Mouse (Mus musculus) liver, embryonic 12.5 days (tissue): ENCODE measurements around the gene Polr2e. TPM values are rescaled to one million over a fixed set of nuclear protein-coding genes. Genes with fewer than 3 reads are reported as not detected.

Experiments used
- ATAC-seq: fragments of 200-750 bp; cut with Nextera tagmentation; 2 replicates; pipeline ENCODE4 v1.8.0; 2017; ENCODE audit warnings: moderate number of reproducible peaks, mild to moderate bottlenecking, moderate library complexity
- H3K27ac ChIP-seq: fragments of 300-500 bp; sonication (generic); 2 replicates; pipeline ENCODE4 v1.5.1; 2016; ENCODE audit warnings: mild to moderate bottlenecking
- H3K27me3 ChIP-seq: fragments of 300-500 bp; sonication (generic); replicated peaks from 2 replicates; pipeline ENCODE4 v1.6.1; 2016; ENCODE audit warnings: mild to moderate bottlenecking, moderate library complexity
- H3K36me3 ChIP-seq: fragments of 300-500 bp; sonication (generic); 2 replicates; pipeline ENCODE4 v1.6.1; 2016; ENCODE audit warnings: mild to moderate bottlenecking, moderate library complexity
- H3K4me1 ChIP-seq: fragments of 300-500 bp; sonication (generic); 2 replicates; pipeline ENCODE4 v1.6.1; 2016
- H3K4me2 ChIP-seq: fragments of 300-500 bp; sonication (generic); 2 replicates; pipeline ENCODE4 v1.6.1; 2016; ENCODE audit warnings: mild to moderate bottlenecking, moderate library complexity
- H3K4me3 ChIP-seq: fragments of 300-500 bp; sonication (generic); 2 replicates; pipeline ENCODE4 v1.5.1; 2016; ENCODE audit warnings: mild to moderate bottlenecking, moderate library complexity
- H3K9ac ChIP-seq: fragments of 300-500 bp; sonication (generic); 2 replicates; pipeline ENCODE4 v1.6.1; 2016; ENCODE audit warnings: mild to moderate bottlenecking, moderate library complexity
- H3K9me3 ChIP-seq: fragments of 300-500 bp; sonication (generic); replicated peaks from 2 replicates; pipeline ENCODE4 v1.6.1; 2016; ENCODE audit warnings: mild to moderate bottlenecking, moderate library complexity
- WGBS: fragments of 180-500 bp; shearing (Covaris S2); methylation state at CpG from one replicate; pipeline ENCODE4 v1.1.7; 2016; ENCODE audit not compliant: insufficient replicate concordance; 5-methylcytosine and 5-hydroxymethylcytosine counted together
- polyA plus RNA-seq: library from polyadenylated mRNA; unstranded; fragments of >200 nt; fragmentation: Nextera tagmentation; extraction: Ambion mirVana; gene quantifications from 2 replicates; pipeline ENCODE4 v1.2.1, GENCODE M21; 2016

The Polr2e gene
- polyA plus RNA-seq, 1 experiment from 2014 or later, result 147 TPM

- Histone ChIP-seq H3K4me1 (peaks cover 79% of the 10 kb centered on the region), H3K36me3 (peaks cover 55% of the 10 kb centered on the region), H3K9ac (peak overlapping the region; percentile 55), H3K4me2 (peak overlapping the region; percentile 61), H3K9me3 (no peaks in the 10 kb centered on the region), H3K27me3 (no peaks in the 10 kb centered on the region), H3K27ac (peak overlapping the region; percentile 59), H3K4me3 (peak overlapping the region; percentile 30)
- WGBS, result 15% methylated on average over 28 of the region's 28 CpGs
- ATAC-seq, result 0 out of 2 replicates have a peak, but pooled peaks have one; percentile 20
These were observed 35.4 kb upstream of the Polr2e start for GRCm38 (mm10) chr10:80074813-80075601.

- ATAC-seq, result no peak
- WGBS, result 84% methylated on average over 20 of the region's 20 CpGs
- H3K4me3 ChIP-seq, result no peak overlapping the region
- peaks cover 55% of the 10 kb centered on the region for H3K36me3 ChIP-seq
- H3K4me2 ChIP-seq, result no peak overlapping the region
- no peaks in the 10 kb centered on the region for H3K9me3 ChIP-seq
- H3K27me3 ChIP-seq, result no peaks in the 10 kb centered on the region
- peaks cover 71% of the 10 kb centered on the region for H3K4me1 ChIP-seq
- no peak overlapping the region for H3K9ac ChIP-seq
- peak overlapping the region; percentile 90 for H3K27ac ChIP-seq
These were observed 33.3 kb upstream of the Polr2e start for GRCm38 (mm10) chr10:80072623-80073489.

GRCm38 (mm10) chr10:80071516-80071900 is 31.9 kb upstream of the Polr2e start:
- Histone ChIP-seq H3K27me3 (no peaks in the 10 kb centered on the region), H3K9me3 (no peaks in the 10 kb centered on the region), H3K36me3 (peaks cover 62% of the 10 kb centered on the region), H3K9ac (peak overlapping the region; percentile 58), H3K4me1 (peaks cover 71% of the 10 kb centered on the region), H3K4me2 (peak overlapping the region; percentile 49), H3K4me3 (peak overlapping the region; percentile 4; the same call in 1 of the 2 replicates), H3K27ac (peak overlapping the region; percentile 90)
- no peak; the same call in none of the 2 replicates for ATAC-seq
- WGBS, result 78% methylated on average over 3 of the region's 3 CpGs

- peak; percentile 96 for ATAC-seq
- H3K4me1 ChIP-seq, result peaks cover 67% of the 10 kb centered on the region
- 55% methylated on average over 9 of the region's 9 CpGs for WGBS
- H3K4me3 ChIP-seq, result peak overlapping the region; percentile 4; the same call in 1 of the 2 replicates
- H3K9me3 ChIP-seq, result no peaks in the 10 kb centered on the region
- H3K27ac ChIP-seq, result peak overlapping the region; percentile 90
- H3K27me3 ChIP-seq, result no peaks in the 10 kb centered on the region
- H3K36me3 ChIP-seq, result peaks cover 60% of the 10 kb centered on the region
- peak overlapping the region; percentile 49 for H3K4me2 ChIP-seq
- peak overlapping the region; percentile 58 for H3K9ac ChIP-seq
These were observed 31.4 kb upstream of the Polr2e start for GRCm38 (mm10) chr10:80070837-80071515.

GRCm38 (mm10) chr10:80069948-80070450 is 30.4 kb upstream of the Polr2e start:
- 0 out of 2 replicates have a peak overlapping the region, but pooled peaks have one; percentile 5 for H3K9ac ChIP-seq
- peaks cover 61% of the 10 kb centered on the region for H3K36me3 ChIP-seq
- H3K27ac ChIP-seq, result peak overlapping the region; percentile 90
- no peak overlapping the region for H3K4me2 ChIP-seq
- ATAC-seq, result no peak
- WGBS, result 86% methylated on average over 4 of the region's 4 CpGs
- H3K4me1 ChIP-seq, result peaks cover 62% of the 10 kb centered on the region
- no peaks in the 10 kb centered on the region for H3K27me3 ChIP-seq
- no peak overlapping the region for H3K4me3 ChIP-seq
- H3K9me3 ChIP-seq, result no peaks in the 10 kb centered on the region

- H3K27ac ChIP-seq, result peak overlapping the region; percentile 90
- H3K4me3 ChIP-seq, result no peak overlapping the region
- H3K36me3 ChIP-seq, result peaks cover 62% of the 10 kb centered on the region
- WGBS, result 92% methylated on average over 6 of the region's 7 CpGs
- no peaks in the 10 kb centered on the region for H3K9me3 ChIP-seq
- H3K4me1 ChIP-seq, result peaks cover 56% of the 10 kb centered on the region
- no peak overlapping the region for H3K4me2 ChIP-seq
- no peaks in the 10 kb centered on the region for H3K27me3 ChIP-seq
- H3K9ac ChIP-seq, result no peak overlapping the region
- no peak for ATAC-seq
These were observed 29.7 kb upstream of the Polr2e start for GRCm38 (mm10) chr10:80069251-80069650.

GRCm38 (mm10) chr10:80063877-80064650 is 24.5 kb upstream of the Polr2e start:
- no peak overlapping the region for H3K4me2 ChIP-seq
- no peak overlapping the region for H3K9ac ChIP-seq
- no peak overlapping the region for H3K27ac ChIP-seq
- 85% methylated on average over 23 of the region's 23 CpGs for WGBS
- no peak overlapping the region for H3K4me3 ChIP-seq
- H3K9me3 ChIP-seq, result no peaks in the 10 kb centered on the region
- peaks cover 91% of the 10 kb centered on the region for H3K36me3 ChIP-seq
- H3K4me1 ChIP-seq, result peaks cover 5% of the 10 kb centered on the region
- no peak for ATAC-seq
- no peaks in the 10 kb centered on the region for H3K27me3 ChIP-seq

- Histone ChIP-seq H3K27me3 (no peaks in the 10 kb centered on the region), H3K27ac (no peak overlapping the region), H3K36me3 (peaks cover 93% of the 10 kb centered on the region), H3K4me3 (no peak overlapping the region), H3K9ac (no peak overlapping the region), H3K4me2 (no peak overlapping the region), H3K4me1 (peaks cover 5% of the 10 kb centered on the region), H3K9me3 (no peaks in the 10 kb centered on the region)
- no peak for ATAC-seq
- 85% methylated on average over 5 of the region's 5 CpGs for WGBS
These were observed 23.5 kb upstream of the Polr2e start for GRCm38 (mm10) chr10:80063104-80063503.

GRCm38 (mm10) chr10:80057683-80058326 is 18.2 kb upstream of the Polr2e start:
- H3K9ac ChIP-seq, result no peak overlapping the region
- no peaks in the 10 kb centered on the region for H3K9me3 ChIP-seq
- no peaks in the 10 kb centered on the region for H3K27me3 ChIP-seq
- no peak overlapping the region for H3K4me3 ChIP-seq
- no peak for ATAC-seq
- H3K4me2 ChIP-seq, result no peak overlapping the region
- peaks cover 28% of the 10 kb centered on the region for H3K4me1 ChIP-seq
- H3K36me3 ChIP-seq, result peaks cover 78% of the 10 kb centered on the region
- WGBS, result 83% methylated on average over 30 of the region's 30 CpGs
- H3K27ac ChIP-seq, result no peak overlapping the region; the same call in 1 of the 2 replicates

GRCm38 (mm10) chr10:80056976-80057682 is 17.5 kb upstream of the Polr2e start:
- Histone ChIP-seq H3K27me3 (no peaks in the 10 kb centered on the region), H3K4me2 (no peak overlapping the region), H3K9ac (no peak overlapping the region), H3K27ac (peak overlapping the region; percentile 64; the same call in 1 of the 2 replicates), H3K36me3 (peaks cover 71% of the 10 kb centered on the region), H3K4me3 (no peak overlapping the region), H3K4me1 (peaks cover 35% of the 10 kb centered on the region), H3K9me3 (no peaks in the 10 kb centered on the region)
- ATAC-seq, result no peak
- 89% methylated on average over 27 of the region's 27 CpGs for WGBS
